Mouse (Mus musculus) brain, adult 2 months (tissue): ENCODE data around the gene Vmn2r101.

Source experiments
- DNase-seq: peaks from one replicate; pipeline ENCODE4 v3.0.0; 2011; ENCODE audit warnings: low read depth, low spot score

Vmn2r101 gene

GRCm38 (mm10) chr17:19576927-19577326 is at the start of gene Vmn2r101:
Gene Vmn2r101, plus strand, starts transcription at chr17:19577227.
- no peak for DNase-seq

GRCm38 (mm10) chr17:19629328-19629727 is 52.3 kb downstream of the Vmn2r101 start:
- DNase-seq, result no peak

- DNase-seq, result no peak
Observed at GRCm38 (mm10) chr17:19658447-19658846, 81.4 kb downstream of the Vmn2r101 start.

GRCm38 (mm10) chr17:19660028-19660427 is 83.0 kb downstream of the Vmn2r101 start, which contains the start of gene Vmn2r102:
Gene Vmn2r102, plus strand, starts transcription at chr17:19660328.
- no peak for DNase-seq
